8 mouse cellular contexts compared by ENCODE assay signal in genomic region chr10:83649037-83649436, GRCm38 (mm10). TPM values are rescaled to one million over a fixed set of nuclear protein-coding genes. Genes with fewer than 3 reads are reported as not detected.
A peak's percentile ranks its signal among the peaks of the same experiment; 100 is the strongest.
DNase-seq lines count a peak whose midpoint lies in the region; ATAC-seq and TF ChIP-seq lines count a peak whose summit lies in the region.

No protein-coding gene starts in this region.

- no peak for TF ChIP-seq POLR2A in heart, adult 2 months (IDR thresholded peaks at IDR 0.05; ENCODE audit: insufficient read depth, low read depth, low read length)
- TF ChIP-seq POLR2A in ES-Bruce4 (IDR thresholded peaks at IDR 0.05; ENCODE audit: insufficient read depth, low read length) = no peak

- peaks cover 16% of the 10 kb centered on the region for H3K4me1 ChIP-seq in heart, adult 2 months (ENCODE audit: control insufficient read depth, insufficient read depth, low read length)
- peaks cover 2% of the 10 kb centered on the region for H3K4me1 ChIP-seq in ES-Bruce4 (ENCODE audit: control insufficient read depth, insufficient read depth, low read length)
- H3K4me1 ChIP-seq in forebrain, postnatal 0 days (ENCODE audit: insufficient read depth) = 0 out of 2 replicates have a peak, but pooled peaks cover 10% of the 10 kb centered on the region
- H3K4me1 ChIP-seq in liver, embryonic 16.5 days (ENCODE audit: control insufficient read depth, low read depth, low read length) = peaks cover 20% of the 10 kb centered on the region

- H3K4me3 ChIP-seq in heart, adult 2 months = peak overlapping the region; percentile 84
- H3K4me3 ChIP-seq in ES-Bruce4 (ENCODE audit: low read depth, low read length) = peak overlapping the region; percentile 93
- H3K4me3 ChIP-seq in forebrain, postnatal 0 days (ENCODE audit: low read depth, low read length) = peak overlapping the region; percentile 72
- peak overlapping the region; percentile 67 for H3K4me3 ChIP-seq in liver, embryonic 16.5 days (ENCODE audit: low read depth, low read length)

- no peaks in the 10 kb centered on the region for H3K27me3 ChIP-seq in heart, adult 2 months (ENCODE audit: control insufficient read depth, insufficient read depth, low read length)
- H3K27me3 ChIP-seq in ES-Bruce4 (ENCODE audit: control insufficient read depth, insufficient read depth, low read length, poor library complexity, severe bottlenecking) = no peaks in the 10 kb centered on the region
- no peaks in the 10 kb centered on the region for H3K27me3 ChIP-seq in forebrain, postnatal 0 days (ENCODE audit: insufficient read depth, low read length)
- H3K27me3 ChIP-seq in liver, embryonic 16.5 days (ENCODE audit: control insufficient read depth, insufficient read depth, low read depth, low read length) = peaks cover 16% of the 10 kb centered on the region

- no peak overlapping the region; the same call in 1 of the 2 replicates for H3K27ac ChIP-seq in heart, adult 2 months
- H3K27ac ChIP-seq in ES-Bruce4 (ENCODE audit: insufficient read depth, low read length) = no peak overlapping the region
- no peak overlapping the region for H3K27ac ChIP-seq in forebrain, postnatal 0 days (ENCODE audit: low read depth, low read length)
- H3K27ac ChIP-seq in liver, embryonic 16.5 days (ENCODE audit: low read length) = no peak overlapping the region

- peak overlapping the region; percentile 70; the same call in 1 of the 2 replicates for H3K9ac ChIP-seq in heart, adult 2 months (ENCODE audit: low read depth, low read length)
- peak overlapping the region; percentile 66 for H3K9ac ChIP-seq in ES-Bruce4 (ENCODE audit: low read depth, poor library complexity, severe bottlenecking)
- H3K9ac ChIP-seq in forebrain, postnatal 0 days = peak overlapping the region; percentile 74
- peak overlapping the region; percentile 60 for H3K9ac ChIP-seq in liver, embryonic 16.5 days (ENCODE audit: low read depth, low read length)

- H3K79me2 ChIP-seq in heart, adult 2 months (replicated peaks; ENCODE audit: control insufficient read depth, insufficient read depth, low read length) = no peaks in the 10 kb centered on the region; the same call in 1 of the 2 replicates

- intact Hi-C loops in heart, adult 2 months (cut with DNase I) = loop anchor here (2.0 to 5.0 kb wide), 2 partner anchors 78 to 104 kb away; no protein-coding TSS in a partner anchor
- intact Hi-C loops in heart, postnatal 36 days (cut with DNase I) = loop anchor here (5.0 kb wide), 2 partner anchors 78 to 128 kb away; no protein-coding TSS in a partner anchor

- WGBS in heart, adult 2 months = 22% methylated on average over 6 of the region's 6 CpGs
- 32% methylated on average over 6 of the region's 6 CpGs for WGBS in forebrain, postnatal 0 days
- 24% methylated on average over 6 of the region's 6 CpGs for WGBS in liver, embryonic 16.5 days (ENCODE audit: insufficient replicate concordance)

- 0 out of 2 replicates have a peak, but pooled peaks cover 4% of the 10 kb centered on the region for H3K9me3 ChIP-seq in ES-Bruce4 (replicated peaks; ENCODE audit: control insufficient read depth, insufficient read depth, low read length, poor library complexity, severe bottlenecking)
- no peaks in the 10 kb centered on the region for H3K9me3 ChIP-seq in forebrain, postnatal 0 days (ENCODE audit: low read length)
- H3K9me3 ChIP-seq in liver, embryonic 16.5 days (replicated peaks; ENCODE audit: control insufficient read depth, low read length) = no peaks in the 10 kb centered on the region

- no peak for TF ChIP-seq EP300 in heart, adult 2 months (IDR thresholded peaks at IDR 0.05; ENCODE audit: insufficient read depth, low read depth, low read length)
- TF ChIP-seq EP300 in ES-Bruce4 (IDR thresholded peaks at IDR 0.05; ENCODE audit: insufficient read depth, low read depth, low read length) = no peak

- DNase-seq in heart, adult 2 months = no peak
- DNase-seq in heart, postnatal 36 days = no peak
- DNase-seq in forebrain, postnatal 0 days = no peak
- no peak for DNase-seq in adipocyte (ENCODE audit: low spot score)
- no peak for DNase-seq in urinary bladder, postnatal 4 days (ENCODE audit: low spot score in 2 of 2)

- no peak for TF ChIP-seq CTCF in heart, adult 2 months (IDR thresholded peaks at IDR 0.05)
- no peak for TF ChIP-seq CTCF in ES-Bruce4 (IDR thresholded peaks at IDR 0.05; ENCODE audit: low read depth, low read length)
- TF ChIP-seq CTCF in forebrain, postnatal 0 days (IDR thresholded peaks at IDR 0.05; ENCODE audit: low read depth) = no peak

- no peak for ATAC-seq in forebrain, postnatal 0 days
- no peak for ATAC-seq in liver, embryonic 16.5 days (ENCODE audit: low read depth)
- ATAC-seq in erythroblast, adult 5-6 weeks (replicated peaks; ENCODE audit: low FRiP score, poor library complexity, severe bottlenecking) = no peak

- peaks cover 3% of the 10 kb centered on the region; the same call in 1 of the 2 replicates for H3K36me3 ChIP-seq in heart, adult 2 months (ENCODE audit: control insufficient read depth, insufficient read depth, low read length)
- no peaks in the 10 kb centered on the region for H3K36me3 ChIP-seq in ES-Bruce4 (ENCODE audit: control insufficient read depth, insufficient read depth, low read length, poor library complexity, severe bottlenecking)
- no peaks in the 10 kb centered on the region for H3K36me3 ChIP-seq in forebrain, postnatal 0 days (ENCODE audit: insufficient read depth)
- H3K36me3 ChIP-seq in liver, embryonic 16.5 days (ENCODE audit: control insufficient read depth, insufficient read depth) = no peaks in the 10 kb centered on the region

- H3K4me2 ChIP-seq in forebrain, postnatal 0 days (ENCODE audit: low read depth) = peak overlapping the region; percentile 71
- H3K4me2 ChIP-seq in liver, embryonic 16.5 days (ENCODE audit: low read depth, low read length) = peak overlapping the region; percentile 45

RNA-seq across cellular contexts. Expression of gene Appl2, which starts 0.5 kb away (rescaled TPM):
- total RNA-seq in heart, adult 2 months (2021) = 10 to 100 TPM; 40.7 to 41.4 TPM
- 25.7 and 43.2 TPM in 2 replicates for polyA plus RNA-seq in heart, adult 2 months (2012; rRNA removed)
- total RNA-seq in heart, postnatal 36 days (2021) = 10 to 100 TPM; 37.2 to 44.4 TPM
- polyA plus RNA-seq in ES-Bruce4 (2011; ENCODE audit: insufficient read depth, insufficient read length, low read depth, missing spikeins) = 28.7 and 38.2 TPM in 2 replicates
- 38.2 and 38.5 TPM in 2 replicates for total RNA-seq in forebrain, postnatal 0 days (2014; rRNA removed)
- polyA plus RNA-seq in forebrain, postnatal 0 days (2015; fragmentation: Nextera tagmentation; extraction: Ambion mirVana) = 17.4 and 26.1 TPM in 2 replicates
- polyA plus RNA-seq in liver, embryonic 16.5 days (2015; fragmentation: Nextera tagmentation; extraction: Ambion mirVana) = 15.2 and 15.9 TPM in 2 replicates
- 2.1 and 17.9 TPM in 2 replicates for total RNA-seq in erythroblast, adult 5-6 weeks (2015; ENCODE audit: low replicate concordance)
- 2.4 and 3.6 TPM in 2 replicates for total RNA-seq in erythroblast, adult 5-6 weeks (2017; ENCODE audit: low replicate concordance)
